Mouse (Mus musculus) CH12.LX (cell line): ENCODE measurements around the gene Trim29.

ENCODE experiments used
- CHD1 ChIP-seq: IDR thresholded peaks from 2 replicates; pipeline ENCODE4 v1.6.1; 2012; ENCODE audit warnings: low read depth, low read length, improper control_type of control experiment, inconsistent platforms
- CHD2 ChIP-seq: IDR thresholded peaks from 2 replicates; pipeline ENCODE4 v1.6.1; 2011; ENCODE audit warnings: low read length, improper control_type of control experiment
- CTCF ChIP-seq, 2 experiments: IDR thresholded peaks in 1 of 2; conservative IDR thresholded peaks in 1 of 2; 2 replicates each; pipeline ENCODE4 v1.5.1; 2011 to 2012; ENCODE audit warnings: low read depth in 2 of 2, low read length in 2 of 2, improper control_type of control experiment in 1 of 2, inconsistent platforms in 1 of 2, mild to moderate bottlenecking in 1 of 2, moderate library complexity in 1 of 2
- E2F4 ChIP-seq: IDR thresholded peaks from 2 replicates; pipeline ENCODE4 v1.6.1; 2011; ENCODE audit warnings: low read depth, low read length, improper control_type of control experiment; ENCODE audit not compliant: insufficient replicate concordance
- EP300 ChIP-seq: IDR thresholded peaks from 2 replicates; pipeline ENCODE4 v1.6.1; 2011; ENCODE audit warnings: low read length, improper control_type of control experiment
- GABPA ChIP-seq: IDR thresholded peaks from 2 replicates; pipeline ENCODE4 v1.6.1; 2012; ENCODE audit warnings: low read depth, low read length, improper control_type of control experiment, inconsistent platforms; ENCODE audit not compliant: insufficient replicate concordance
- HCFC1 ChIP-seq: IDR thresholded peaks from 2 replicates; pipeline ENCODE4 v1.6.1; 2012; ENCODE audit warnings: low read depth, mild to moderate bottlenecking, inconsistent platforms, low read length, improper control_type of control experiment
- MAFK ChIP-seq: IDR thresholded peaks from 2 replicates; pipeline ENCODE4 v1.6.1; 2011; ENCODE audit warnings: low read length, improper control_type of control experiment; ENCODE audit not compliant: insufficient replicate concordance
- MAX ChIP-seq: IDR thresholded peaks from 2 replicates; pipeline ENCODE4 v1.6.1; 2011; ENCODE audit warnings: low read length, improper control_type of control experiment
- MAZ ChIP-seq: IDR thresholded peaks from 2 replicates; pipeline ENCODE4 v1.6.1; 2012; ENCODE audit warnings: low read depth, mild to moderate bottlenecking, inconsistent platforms, low read length, improper control_type of control experiment, moderate library complexity
- POLR2A ChIP-seq: IDR thresholded peaks from 2 replicates; pipeline ENCODE4 v1.6.1; 2011; ENCODE audit warnings: low read depth, mild to moderate bottlenecking, improper control_type of control experiment, low read length
- TBP ChIP-seq: conservative IDR thresholded peaks from 2 replicates; pipeline ENCODE4 v1.6.1; 2011; ENCODE audit warnings: low read depth, low read length, improper control_type of control experiment

GRCm38 (mm10) chr9:43271761-43272518, 38.7 kb upstream of the Trim29 start:
- TF ChIP-seq CHD1 (no peak), TBP (no peak), CTCF (conservative IDR thresholded peaks at IDR 0.05 in 1 of 2, IDR thresholded peaks at IDR 0.05 in 1 of 2; ENCODE audit: low read depth in 2 of 2, low read length in 2 of 2) (no peak), E2F4 (no peak), POLR2A (no peak), EP300 (no peak), MAZ (no peak), CHD2 (no peak), HCFC1 (no peak), MAFK (no peak), MAX (no peak), GABPA (no peak)
